Mouse (Mus musculus) c-Kit-positive CD71-negative TER-119-negative erythroid progenitor cells, embryonic 14.5 days (primary cell): ENCODE measurements at regions not wholly inside any gene's neighbourhood (a gene's known extent, or its start where the extent isn't known, plus 50 kb on each side); places are given as distances from the start of the nearest gene placed in this dataset.
"Not testable (repeated sequence)": the region's sequence is repeated elsewhere in the genome, so short reads cannot be mapped to it uniquely, and the experiment has no call there.

Experiments
- DNase-seq: peaks from one replicate; pipeline ENCODE4 v3.0.0-alpha.2; 2013; ENCODE audit warnings: low read depth

- no peak for DNase-seq
Measured at GRCm38 (mm10) chr13:115911524-115912459, 397.7 kb downstream of the Isl1 start.

GRCm38 (mm10) chr13:115910866-115911449 is 398.5 kb downstream of the Isl1 start:
- DNase-seq: no peak

- DNase-seq: no peak
Measured at GRCm38 (mm10) chr13:115880616-115881015, 428.9 kb downstream of the Isl1 start.

GRCm38 (mm10) chr13:115860480-115860879 is 449.0 kb downstream of the Isl1 start:
- no peak for DNase-seq

GRCm38 (mm10) chr13:115856632-115857031 is 452.9 kb downstream of the Isl1 start:
- DNase-seq: no peak

GRCm38 (mm10) chr13:115852689-115853356 is 456.7 kb downstream of the Isl1 start:
- no peak for DNase-seq

GRCm38 (mm10) chr13:115843121-115843520 is 466.4 kb downstream of the Isl1 start:
- DNase-seq: no peak

- DNase-seq: no peak
Measured at GRCm38 (mm10) chr13:115836203-115836768, 473.2 kb downstream of the Isl1 start.

- DNase-seq: no peak
Measured at GRCm38 (mm10) chr13:115825191-115825590, 484.3 kb downstream of the Isl1 start.

- DNase-seq: no peak
Measured at GRCm38 (mm10) chr13:115822527-115822926, 487.0 kb downstream of the Isl1 start.

GRCm38 (mm10) chr13:115814211-115814610 is 495.3 kb downstream of the Isl1 start:
- DNase-seq: no peak

GRCm38 (mm10) chr13:115799294-115799693 is 510.2 kb downstream of the Isl1 start:
- no peak for DNase-seq

- no peak for DNase-seq
Measured at GRCm38 (mm10) chr13:115751271-115751670, 558.2 kb downstream of the Isl1 start.

GRCm38 (mm10) chr13:115742080-115742479 is 567.4 kb downstream of the Isl1 start:
- DNase-seq: not testable (repeated sequence)

- DNase-seq: no peak
Measured at GRCm38 (mm10) chr13:115727986-115728385, 581.5 kb downstream of the Isl1 start.

GRCm38 (mm10) chr13:115725356-115725952 is 584.0 kb downstream of the Isl1 start:
- no peak for DNase-seq

- no peak for DNase-seq
Measured at GRCm38 (mm10) chr13:115719276-115719675, 590.2 kb downstream of the Isl1 start.

GRCm38 (mm10) chr13:115718859-115719258 is 590.6 kb downstream of the Isl1 start:
- DNase-seq: no peak

GRCm38 (mm10) chr13:115696197-115696596 is 594.4 kb upstream of the Itga1 start:
- DNase-seq: no peak

- no peak for DNase-seq
Measured at GRCm38 (mm10) chr13:115687426-115687825, 585.7 kb upstream of the Itga1 start.

GRCm38 (mm10) chr13:115679591-115679990 is 577.8 kb upstream of the Itga1 start:
- no peak for DNase-seq

GRCm38 (mm10) chr13:115676836-115677235 is 575.1 kb upstream of the Itga1 start:
- DNase-seq: no peak
